Mouse (Mus musculus): ENCODE measurements around the gene Tasp1.
"Not testable (repeated sequence)": the region's sequence is repeated elsewhere in the genome, so short reads cannot be mapped to it uniquely, and the experiment has no call there.

Gene Tasp1

DNA sequence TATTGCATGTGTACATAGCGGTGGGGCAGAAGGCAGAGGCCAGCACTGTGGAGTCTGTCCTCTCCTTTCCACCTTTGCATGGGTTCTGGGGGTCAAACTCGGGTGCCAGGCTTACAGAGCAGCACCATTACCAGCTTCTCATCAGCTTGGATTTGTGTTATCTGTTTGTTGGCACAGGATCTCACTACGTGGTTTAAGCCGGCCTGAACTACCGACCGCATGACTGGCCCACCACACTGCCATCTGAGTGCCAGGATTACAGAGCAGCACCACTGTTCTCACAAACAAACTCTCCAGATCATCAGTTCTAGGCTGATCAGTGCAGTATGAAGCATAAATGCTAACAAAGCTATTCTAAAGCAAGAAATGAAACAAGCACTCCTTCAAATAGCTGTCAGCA is 8.5 kb downstream of the Tasp1 start:
- DNase-seq (ENCODE audit: low spot score in 2 of 2), result no peak

DNA sequence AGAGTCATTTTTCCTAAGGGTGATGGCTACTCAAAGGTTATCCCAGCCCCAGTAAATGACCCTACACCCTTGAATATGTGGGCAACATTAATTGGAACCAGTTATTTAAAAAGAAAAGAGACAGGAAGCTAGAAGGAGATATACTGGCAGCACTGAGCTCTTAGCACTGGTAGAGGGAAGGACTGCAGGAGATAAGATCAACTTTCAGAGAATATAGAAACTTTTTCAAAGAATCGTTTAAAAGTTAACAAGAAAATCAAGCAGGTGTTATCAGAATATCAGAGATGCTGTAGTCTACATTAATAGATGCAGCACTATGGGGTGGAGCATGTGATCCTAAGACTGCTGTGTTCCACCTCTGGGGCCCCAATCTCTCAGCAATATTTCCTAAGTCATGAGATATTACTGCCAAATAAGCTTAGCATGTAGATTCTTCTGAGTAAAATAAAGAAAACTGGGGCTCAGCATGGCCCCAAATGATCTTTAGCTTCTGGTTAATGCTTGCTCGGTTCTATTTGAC is 14.9 kb downstream of the Tasp1 start:
- no peak for DNase-seq (ENCODE audit: low spot score in 2 of 2)

DNA sequence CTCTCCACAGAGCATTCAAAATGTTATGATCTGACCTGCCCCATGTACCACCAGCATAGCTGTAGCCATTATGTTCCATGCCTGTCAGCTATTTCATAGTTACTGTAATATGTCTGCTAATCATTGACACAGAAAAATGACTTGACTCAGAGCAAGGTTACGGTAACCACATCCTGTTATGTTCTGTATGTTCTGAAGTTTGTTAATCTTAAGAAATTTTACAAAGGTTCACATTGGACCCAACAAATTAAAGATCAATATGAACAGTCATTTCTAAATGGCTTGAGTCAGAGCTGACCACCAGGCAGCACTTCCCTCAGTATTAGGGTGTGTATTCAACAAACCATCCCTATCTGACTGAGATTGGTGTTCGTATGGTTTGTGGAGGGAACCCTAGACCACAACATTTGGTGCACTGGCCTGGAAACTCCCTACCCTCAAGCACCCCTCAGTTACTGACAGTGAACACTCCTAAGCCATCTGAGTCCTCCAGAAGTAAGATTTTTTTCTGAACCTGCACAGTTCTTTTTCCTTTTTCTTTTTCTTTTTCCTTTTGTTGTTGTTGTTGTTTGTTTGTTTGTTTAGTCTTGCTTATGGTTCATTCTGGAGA is 24.0 kb downstream of the Tasp1 start:
- DNase-seq (ENCODE audit: low spot score in 2 of 2), result peak; percentile 61 to 76

DNA sequence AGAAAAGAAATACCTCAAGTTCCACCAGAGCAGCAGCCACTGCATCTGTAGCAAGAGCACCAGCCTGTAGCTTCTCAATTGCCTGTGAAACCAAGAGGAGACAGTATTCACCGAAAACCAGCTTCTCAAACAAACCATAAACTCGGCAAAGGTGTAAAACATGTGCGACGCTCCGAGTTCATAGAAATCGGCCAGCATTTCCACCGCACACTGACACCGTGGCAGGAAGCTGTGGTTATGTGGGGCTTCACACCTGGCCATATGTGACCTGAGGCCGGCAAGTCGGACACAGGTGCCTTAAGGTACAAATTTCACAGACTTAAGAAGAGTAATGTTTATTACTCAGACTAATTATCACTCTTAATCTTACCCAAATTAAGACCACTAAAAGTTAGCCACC is 24.5 kb downstream of the Tasp1 start:
- peak; percentile 53 to 65 for DNase-seq (ENCODE audit: low spot score in 2 of 2)

- DNase-seq (ENCODE audit: low spot score in 2 of 2), result no peak
Observed at GRCm38 (mm10) chr2:140037459-140037858, 29.1 kb downstream of the Tasp1 start.

GRCm38 (mm10) chr2:140036854-140037253 is 29.8 kb downstream of the Tasp1 start:
- no peak for DNase-seq (ENCODE audit: low spot score in 2 of 2)

GRCm38 (mm10) chr2:140024937-140025336 is 41.7 kb downstream of the Tasp1 start:
- no peak for DNase-seq (ENCODE audit: low spot score in 2 of 2)

GRCm38 (mm10) chr2:140007406-140007805 is 59.2 kb downstream of the Tasp1 start:
- no peak for DNase-seq (ENCODE audit: low spot score in 2 of 2)

DNA sequence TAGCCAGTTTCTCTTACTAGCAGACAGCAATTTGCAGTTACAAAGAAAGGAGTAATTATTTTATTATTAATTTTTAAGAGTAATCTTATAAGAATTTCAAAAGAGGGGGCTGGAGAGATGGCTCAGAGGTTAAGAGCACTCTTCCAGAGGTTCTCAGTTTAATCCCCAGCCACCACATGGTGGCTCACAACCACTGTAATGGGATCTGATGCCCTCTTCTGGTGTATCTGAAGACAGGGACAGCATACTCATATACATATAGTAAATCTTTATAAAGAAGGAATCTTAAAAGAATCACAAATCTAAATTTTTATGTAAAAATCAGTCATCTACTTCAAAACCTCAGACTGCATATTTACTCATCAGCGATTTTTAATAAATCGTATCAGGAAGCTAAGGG is 68.4 kb downstream of the Tasp1 start:
- no peak for DNase-seq (ENCODE audit: low spot score in 2 of 2)

DNA sequence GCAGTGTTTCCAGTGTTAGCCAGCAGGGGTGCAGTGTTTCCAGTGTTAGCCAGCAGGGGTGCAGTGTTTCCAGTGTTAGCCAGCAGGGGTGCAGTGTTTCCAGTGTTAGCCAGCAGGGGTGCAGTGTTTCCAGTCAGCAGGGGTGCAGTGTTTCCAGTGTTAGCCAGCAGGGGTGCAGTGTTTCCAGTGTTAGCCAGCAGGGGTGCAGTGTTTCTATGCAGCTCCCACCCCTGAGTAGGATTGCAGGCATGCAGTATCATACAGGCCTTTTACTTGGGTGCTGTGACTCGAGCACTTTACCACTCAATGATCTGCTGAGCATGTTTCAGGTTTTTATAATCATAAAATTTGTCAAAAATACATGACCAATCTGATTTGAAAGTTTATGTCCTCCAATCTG is 76.7 kb downstream of the Tasp1 start:
- DNase-seq (ENCODE audit: low spot score in 2 of 2), result peak in 1 of 2 experiments; percentile 2

- DNase-seq (ENCODE audit: low spot score in 2 of 2), result no peak
Observed at GRCm38 (mm10) chr2:139967451-139967850, 99.2 kb downstream of the Tasp1 start.

GRCm38 (mm10) chr2:139966288-139966687 is 100.3 kb downstream of the Tasp1 start:
- DNase-seq (ENCODE audit: low spot score in 2 of 2), result peak; percentile 24 to 36

GRCm38 (mm10) chr2:139948843-139949242 is 117.8 kb downstream of the Tasp1 start:
- DNase-seq (ENCODE audit: low spot score in 2 of 2), result no peak

DNA sequence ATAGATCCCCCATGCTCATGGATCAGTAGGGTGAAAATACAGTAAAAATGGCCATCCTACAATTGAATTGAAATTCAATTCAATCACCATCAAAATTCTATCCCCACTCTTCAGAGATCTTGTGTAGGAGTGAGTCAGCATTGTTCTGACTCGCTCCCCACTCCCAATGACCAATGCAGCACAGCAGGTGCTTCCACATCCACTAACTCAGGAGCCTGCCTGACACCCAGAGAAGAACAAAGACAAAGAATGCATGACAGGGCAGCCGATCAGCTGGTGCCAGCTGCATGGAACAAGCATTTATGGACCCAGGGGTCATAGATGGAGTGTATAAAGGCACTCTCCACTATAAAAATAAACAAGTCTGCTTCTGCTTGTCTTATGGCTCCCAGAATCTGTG is 129.0 kb downstream of the Tasp1 start:
- no peak for DNase-seq (ENCODE audit: low spot score in 2 of 2)

- no peak for DNase-seq (ENCODE audit: low spot score in 2 of 2)
Observed at GRCm38 (mm10) chr2:139934577-139934976, 132.0 kb downstream of the Tasp1 start.

GRCm38 (mm10) chr2:139934033-139934572 is 132.5 kb downstream of the Tasp1 start:
- DNase-seq (ENCODE audit: low spot score in 2 of 2), result no peak

DNA sequence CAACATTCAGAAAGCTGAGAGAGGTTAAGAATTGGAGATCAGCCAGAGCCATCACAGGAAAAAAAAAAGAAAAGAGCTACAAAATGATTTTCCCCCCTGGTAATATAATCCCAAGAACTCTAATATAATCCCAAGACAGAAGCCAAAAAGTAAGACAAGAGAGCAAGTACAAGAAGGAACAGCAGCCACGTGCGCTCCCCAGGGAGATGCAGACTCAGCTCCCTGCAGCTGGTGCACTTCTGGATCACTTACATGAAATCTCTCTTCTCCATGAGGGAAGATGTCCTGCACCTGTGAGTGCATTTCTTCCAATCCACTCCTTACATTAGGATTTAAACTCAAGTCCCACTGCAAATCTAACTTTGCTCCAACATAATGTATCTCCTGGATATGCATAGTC is 134.4 kb downstream of the Tasp1 start:
- DNase-seq (ENCODE audit: low spot score in 2 of 2), result no peak

DNA sequence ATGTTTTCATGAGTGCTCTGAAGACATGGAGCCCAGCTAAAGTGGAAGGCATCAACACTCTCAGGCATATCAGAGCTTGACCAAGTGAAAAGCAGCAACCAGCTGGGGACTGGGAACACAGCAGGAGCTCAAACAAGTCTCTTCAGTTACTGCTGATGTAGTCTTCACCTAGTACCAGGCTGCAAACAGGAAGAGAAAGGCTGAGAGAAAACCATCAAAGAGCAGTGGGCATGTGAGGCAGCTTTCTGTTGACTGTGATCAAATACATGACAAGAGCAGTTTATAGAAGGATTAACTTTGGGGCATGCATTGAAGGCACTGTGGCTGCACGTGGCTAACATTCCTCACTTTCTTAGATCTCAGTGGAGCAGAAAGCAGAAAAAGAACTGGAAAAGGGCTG is 141.7 kb downstream of the Tasp1 start:
- DNase-seq (ENCODE audit: low spot score in 2 of 2), result no peak

DNA sequence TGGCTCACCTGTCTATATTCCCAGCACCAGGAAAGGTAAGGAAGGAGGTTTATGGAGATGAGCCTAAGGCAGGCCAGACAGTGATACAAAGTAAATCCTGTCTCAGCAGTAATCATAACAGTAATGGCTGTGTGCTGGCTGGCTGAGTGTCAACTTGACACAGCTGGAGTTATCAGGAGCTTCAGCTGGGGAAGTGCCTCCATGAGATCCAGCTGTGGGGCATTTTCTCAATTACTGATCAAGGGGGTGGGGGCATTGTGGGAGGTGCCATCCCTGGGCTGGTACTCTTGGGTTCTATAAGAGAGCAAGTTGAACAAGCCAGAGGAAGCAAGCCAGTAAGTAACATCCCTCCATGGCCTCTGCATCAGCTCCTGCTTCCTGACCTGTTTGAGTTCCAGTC is 145.2 kb downstream of the Tasp1 start:
- not testable (repeated sequence) for DNase-seq (ENCODE audit: low spot score in 2 of 2)

DNA sequence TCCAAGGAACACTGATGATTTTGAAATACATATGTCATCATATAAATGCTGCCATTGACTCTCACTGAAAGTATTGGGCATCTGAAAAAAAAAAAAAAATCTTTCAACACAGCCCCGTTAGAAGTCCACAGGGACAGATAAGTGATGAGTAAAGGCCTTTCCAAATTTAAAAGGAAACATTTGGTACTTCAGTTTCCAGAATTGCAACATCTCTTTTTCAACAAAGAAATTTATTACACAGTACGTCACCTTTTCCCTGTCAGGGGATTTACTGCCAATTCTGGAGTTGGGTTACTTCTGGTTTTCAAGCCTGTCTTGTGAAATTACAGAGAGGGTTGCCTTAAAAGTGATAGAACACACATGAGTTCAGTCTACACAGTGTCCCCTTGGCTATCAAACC is 146.8 kb downstream of the Tasp1 start:
- no peak for DNase-seq (ENCODE audit: low spot score in 2 of 2)

DNA sequence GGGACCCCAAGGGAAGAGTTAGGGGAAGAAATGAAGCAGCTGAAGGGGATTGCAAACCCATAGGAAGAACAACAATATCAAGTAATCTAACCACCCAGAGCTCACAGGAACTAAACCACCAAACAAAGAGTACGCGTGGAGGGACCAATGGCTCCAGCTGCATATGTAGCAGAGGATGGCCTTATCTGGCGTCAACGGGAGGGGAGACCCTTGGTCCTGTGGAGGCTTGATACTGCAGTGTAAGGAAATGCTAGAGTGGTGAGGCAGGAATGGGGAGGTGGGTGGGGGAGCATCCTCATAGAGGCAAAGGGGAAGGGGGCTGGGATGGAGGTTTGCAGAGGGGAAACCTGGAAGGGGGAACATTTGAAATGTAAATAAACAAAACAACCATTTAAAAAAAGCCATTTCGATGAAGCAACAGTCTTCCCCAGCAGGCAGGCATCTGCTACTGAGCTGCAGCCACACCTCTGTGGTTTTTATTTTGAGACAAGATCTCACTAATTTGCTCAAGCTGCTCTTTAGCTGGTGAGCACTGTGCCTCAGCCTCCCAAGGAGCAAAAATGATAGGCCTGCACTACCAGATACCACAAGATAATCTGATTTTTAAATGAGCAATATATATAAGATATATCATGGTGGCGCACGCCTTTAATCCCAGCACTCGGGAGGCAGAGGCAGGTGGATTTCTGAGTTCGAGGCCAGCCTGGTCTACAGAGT is 160.0 kb downstream of the Tasp1 start:
- DNase-seq (ENCODE audit: low spot score in 2 of 2), result no peak

DNA sequence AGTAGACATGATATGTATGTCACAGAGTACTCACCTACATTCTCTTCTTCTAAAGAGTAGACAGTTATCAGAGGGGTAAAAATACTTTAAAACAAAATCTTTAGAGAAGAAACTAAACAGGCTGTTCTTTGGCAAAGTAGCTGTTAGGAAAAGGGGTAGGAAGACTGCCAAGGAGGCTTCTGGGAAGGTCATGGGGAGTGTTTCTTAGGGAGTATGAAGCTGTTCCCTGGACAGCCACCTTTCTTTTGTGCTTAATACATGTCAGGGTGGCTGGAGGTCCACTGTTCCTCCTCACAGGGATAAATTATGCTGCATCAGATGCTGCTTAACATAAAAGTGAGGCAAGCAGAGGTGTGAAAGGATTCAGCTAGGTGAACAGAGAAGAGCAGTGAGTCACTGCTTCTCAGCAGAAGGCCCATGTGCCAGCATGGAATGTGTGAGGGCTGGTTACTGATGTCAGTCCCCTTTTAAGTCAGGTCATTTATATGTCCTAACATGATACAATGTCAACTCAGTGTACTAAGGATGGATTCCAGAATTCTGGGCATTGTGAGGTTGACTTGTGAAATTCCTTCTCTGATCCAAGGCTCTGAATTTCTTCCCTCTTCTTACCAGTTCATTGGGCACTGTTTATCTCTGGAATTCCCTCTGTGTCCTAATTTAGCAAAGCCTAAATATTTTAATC is 175.1 kb downstream of the Tasp1 start:
- no peak for DNase-seq (ENCODE audit: low spot score in 2 of 2)

DNA sequence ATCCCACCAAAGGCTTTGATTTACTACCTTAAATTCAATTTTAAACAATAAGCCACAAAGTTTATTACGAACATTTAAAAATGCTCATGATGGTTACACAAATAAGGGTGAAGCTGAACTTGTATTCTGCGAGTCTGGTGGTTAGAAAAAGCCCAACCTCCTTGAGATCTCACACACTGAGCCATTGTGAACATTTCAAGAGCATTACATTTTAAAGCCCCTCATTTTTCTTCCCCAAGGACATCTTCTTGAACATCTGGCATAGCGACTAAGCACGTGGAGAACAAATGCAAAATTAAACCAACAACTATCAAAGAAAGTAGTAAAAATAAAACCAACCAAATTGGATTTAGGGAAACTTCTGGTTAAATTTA is 182.4 kb downstream of the Tasp1 start:
- no peak for DNase-seq (ENCODE audit: low spot score in 2 of 2)
